Mouse (Mus musculus): ENCODE measurements at regions not wholly inside any gene's neighbourhood (a gene's known extent, or its start where the extent isn't known, plus 50 kb on each side); places are given as distances from the start of the nearest gene placed in this dataset.

GRCm38 (mm10) chr7:123059718-123060337 lies 63.9 kb upstream of the Tnrc6a start:
- peak; percentile 26 for DNase-seq

- DNase-seq = no peak
These were observed 60.2 kb upstream of the Tnrc6a start for GRCm38 (mm10) chr7:123063264-123064011.

GRCm38 (mm10) chr7:123065951-123066351 lies 57.7 kb upstream of the Tnrc6a start:
- DNase-seq = peak; percentile 88

GRCm38 (mm10) chr7:123067396-123067795 lies 56.3 kb upstream of the Tnrc6a start:
- DNase-seq = no peak

- no peak for DNase-seq
These were observed 55.4 kb upstream of the Tnrc6a start for GRCm38 (mm10) chr7:123068241-123068640.

GRCm38 (mm10) chr7:123068715-123069273 lies 54.9 kb upstream of the Tnrc6a start:
- peak; percentile 64 for DNase-seq

- DNase-seq = peak; percentile 77
These were observed 54.4 kb upstream of the Tnrc6a start for GRCm38 (mm10) chr7:123069280-123069679.

GRCm38 (mm10) chr7:123070861-123071260 lies 52.8 kb upstream of the Tnrc6a start:
- no peak for DNase-seq
